3 mouse cellular contexts compared by ENCODE assay signal in the genomic region with DNA sequence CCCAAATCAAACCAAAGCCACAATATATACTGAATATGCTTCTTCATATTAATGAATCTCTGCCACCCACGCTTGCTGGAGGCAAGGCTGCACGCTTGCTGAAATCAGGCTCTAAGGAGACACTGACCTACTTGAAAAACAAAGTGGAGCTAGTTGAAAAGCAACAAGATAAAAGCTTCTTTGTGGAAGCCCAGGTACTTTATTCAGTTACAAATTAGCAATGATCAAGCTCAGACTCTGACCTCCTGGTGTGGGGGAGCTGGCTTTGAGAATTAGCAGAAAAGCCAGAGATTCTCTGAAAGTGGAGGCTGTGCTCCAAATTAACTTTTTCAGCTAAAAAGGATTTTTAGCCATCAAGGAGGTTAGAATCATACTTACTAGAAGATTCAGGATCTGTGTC. TPM values are rescaled to one million over a fixed set of nuclear protein-coding genes. Genes with fewer than 3 reads are reported as not detected.
DNase-seq lines count a peak whose midpoint lies in the region; TF ChIP-seq lines count a peak whose summit lies in the region.
"Not testable (repeated sequence)": the region's sequence is repeated elsewhere in the genome, so short reads cannot be mapped to it uniquely, and the experiment has no call there.

No protein-coding gene starts in this region.

- H3K4me3 ChIP-seq in kidney, adult 2 months (ENCODE audit: insufficient read depth, low read depth, low read length) = not testable (repeated sequence)

- not testable (repeated sequence) for H3K27ac ChIP-seq in kidney, adult 2 months (ENCODE audit: insufficient read depth, low read depth, low read length)

- not testable (repeated sequence) for H3K27me3 ChIP-seq in kidney, adult 2 months (replicated peaks; ENCODE audit: control insufficient read depth, insufficient read depth, low read length)

- WGBS in kidney, adult 2 months = 54% methylated on average over 2 of the region's 2 CpGs

- peak; percentile 22 for DNase-seq in gonadal fat pad, adult 2 months (ENCODE audit: low read depth)
- DNase-seq in kidney, adult 2 months = peak; percentile 78
- peak; percentile 77 for DNase-seq in kidney, adult 9 months

- H3K4me1 ChIP-seq in kidney, adult 2 months (ENCODE audit: control insufficient read depth, insufficient read depth, low read length) = not testable (repeated sequence)

- not testable (repeated sequence) for H3K36me3 ChIP-seq in kidney, adult 2 months (ENCODE audit: control insufficient read depth, insufficient read depth, low read length)

- TF ChIP-seq POLR2A in kidney, adult 2 months (IDR thresholded peaks at IDR 0.05; ENCODE audit: low read depth, low read length) = not testable (repeated sequence)

- not testable (repeated sequence) for TF ChIP-seq CTCF in kidney, adult 2 months (conservative IDR thresholded peaks at IDR 0.05; ENCODE audit: insufficient read depth, insufficient read length, low read depth, low read length)

RNA-seq across cellular contexts. Expression of a gene that starts 52.3 kb away (rescaled TPM):
- polyA plus RNA-seq in gonadal fat pad, adult 2 months (2012; rRNA removed) = 2.2 and 3.1 TPM in 2 replicates
- 4.1 and 5.2 TPM in 2 replicates for polyA plus RNA-seq in kidney, adult 2 months (2012; rRNA removed)

Comparison
In these comparisons a context has a peak if more than half of its experiments do, and no peak if none do; other contexts are left out.
1. DNase-seq: peak in every context shown above with its lines; median percentile 78 in kidney, adult 2 months; 77 in kidney, adult 9 months; 22 in gonadal fat pad, adult 2 months.